Mouse (Mus musculus) kidney, embryonic 15.5 days (tissue): ENCODE measurements at regions not wholly inside any gene's neighbourhood (a gene's known extent, or its start where the extent isn't known, plus 50 kb on each side); places are given as distances from the start of the nearest gene placed in this dataset. TPM values are rescaled to one million over a fixed set of nuclear protein-coding genes. Genes with fewer than 3 reads are reported as not detected.
A peak's percentile ranks its signal among the peaks of the same experiment; 100 is the strongest.
"Not testable (repeated sequence)": the region's sequence is repeated elsewhere in the genome, so short reads cannot be mapped to it uniquely, and the experiment has no call there.

ENCODE experiments used
- ATAC-seq: fragments of 200-750 bp; cut with Nextera tagmentation; replicated peaks from 2 replicates; pipeline ENCODE4 v1.8.0; 2017; ENCODE audit warnings: moderate TSS enrichment; ENCODE audit not compliant: low FRiP score
- H3K27ac ChIP-seq: fragments of 300-500 bp; sonication (generic); 2 replicates; pipeline ENCODE4 v1.5.1; 2015; ENCODE audit warnings: mild to moderate bottlenecking, inconsistent platforms
- H3K27me3 ChIP-seq: fragments of 300-500 bp; sonication (generic); 2 replicates; pipeline ENCODE4 v1.6.1; 2015; ENCODE audit warnings: inconsistent platforms
- H3K36me3 ChIP-seq: fragments of 300-500 bp; sonication (generic); 2 replicates; pipeline ENCODE4 v1.6.1; 2015; ENCODE audit warnings: inconsistent platforms
- H3K4me1 ChIP-seq: fragments of 300-500 bp; sonication (generic); 2 replicates; pipeline ENCODE4 v1.6.1; 2015; ENCODE audit warnings: inconsistent platforms
- H3K4me2 ChIP-seq: fragments of 300-500 bp; sonication (generic); 2 replicates; pipeline ENCODE4 v1.6.1; 2015; ENCODE audit warnings: moderate library complexity, mild to moderate bottlenecking, inconsistent platforms
- H3K4me3 ChIP-seq: fragments of 300-500 bp; sonication (generic); replicated peaks from 2 replicates; pipeline ENCODE4 v1.5.1; 2015; ENCODE audit warnings: mild to moderate bottlenecking, inconsistent platforms
- H3K9ac ChIP-seq: fragments of 300-500 bp; sonication (generic); 2 replicates; pipeline ENCODE4 v1.6.1; 2015; ENCODE audit warnings: mild to moderate bottlenecking, inconsistent platforms
- H3K9me3 ChIP-seq: fragments of 300-500 bp; sonication (generic); replicated peaks from 2 replicates; pipeline ENCODE4 v1.6.1; 2016; ENCODE audit warnings: inconsistent platforms
- WGBS: fragments of 180-500 bp; shearing (Covaris S2); methylation state at CpG from one replicate; pipeline ENCODE4 v1.1.7; 2015; ENCODE audit warnings: mixed read lengths; 5-methylcytosine and 5-hydroxymethylcytosine counted together
- microRNA-seq: library from miRNA; unstranded; fragments of <30 nt; microRNA quantifications from one replicate; pipeline ENCODE4, GENCODE M21; 2016

DNA sequence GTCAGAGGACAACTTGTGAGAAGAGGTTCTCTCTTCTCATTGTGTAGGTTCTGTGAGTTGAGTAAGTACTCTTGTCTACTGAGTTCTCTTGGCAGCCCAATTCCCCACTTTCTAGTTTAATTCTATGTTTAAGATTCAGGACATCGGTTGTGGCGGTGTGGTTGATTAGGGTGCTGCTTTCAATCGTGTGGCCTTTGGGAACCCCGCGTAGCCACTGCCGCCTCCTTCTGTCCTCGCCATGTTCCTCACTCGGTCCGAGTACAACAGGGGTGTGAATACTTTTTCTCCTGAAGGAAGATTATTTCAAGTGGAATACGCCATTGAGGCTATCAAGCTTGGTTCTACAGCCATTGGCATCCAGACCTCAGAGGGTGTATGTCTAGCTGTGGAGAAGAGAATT is 73.3 kb upstream of the Btbd11 start:
- 95% methylated on average over 10 of the region's 10 CpGs for WGBS
- not testable (repeated sequence) for H3K4me2 ChIP-seq, H3K27me3 ChIP-seq, H3K36me3 ChIP-seq, H3K9ac ChIP-seq, H3K27ac ChIP-seq, ATAC-seq, H3K4me3 ChIP-seq, H3K9me3 ChIP-seq, H3K4me1 ChIP-seq

DNA sequence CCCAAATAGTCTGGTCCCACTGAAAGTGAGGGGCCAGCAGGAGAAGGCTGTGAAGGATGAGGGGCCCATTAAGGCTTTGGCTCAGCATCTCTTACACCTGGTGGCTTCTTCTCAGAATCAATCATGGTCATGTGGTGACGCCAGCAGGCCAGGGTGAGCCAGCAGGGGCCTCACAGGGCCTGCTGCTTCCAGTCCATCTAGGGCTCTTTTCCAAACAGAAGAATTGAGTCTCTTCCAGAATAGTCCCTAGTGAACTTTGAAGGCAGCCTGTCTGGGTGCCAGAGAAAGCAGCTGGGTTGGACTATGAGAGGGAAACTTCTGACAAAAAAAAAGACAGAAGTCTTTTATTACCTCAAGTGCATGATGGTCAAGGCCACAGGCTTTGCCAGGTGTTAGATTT is 65.6 kb upstream of the Btbd11 start:
- Histone ChIP-seq H3K9ac (no peak overlapping the region), H3K27ac (no peak overlapping the region), H3K27me3 (no peaks in the 10 kb centered on the region), H3K4me2 (no peak overlapping the region), H3K9me3 (no peaks in the 10 kb centered on the region), H3K4me1 (peaks cover 11% of the 10 kb centered on the region), H3K4me3 (no peak overlapping the region), H3K36me3 (no peaks in the 10 kb centered on the region)
- no peak for ATAC-seq
- 62% methylated on average over 1 of the region's 1 CpGs for WGBS

DNA sequence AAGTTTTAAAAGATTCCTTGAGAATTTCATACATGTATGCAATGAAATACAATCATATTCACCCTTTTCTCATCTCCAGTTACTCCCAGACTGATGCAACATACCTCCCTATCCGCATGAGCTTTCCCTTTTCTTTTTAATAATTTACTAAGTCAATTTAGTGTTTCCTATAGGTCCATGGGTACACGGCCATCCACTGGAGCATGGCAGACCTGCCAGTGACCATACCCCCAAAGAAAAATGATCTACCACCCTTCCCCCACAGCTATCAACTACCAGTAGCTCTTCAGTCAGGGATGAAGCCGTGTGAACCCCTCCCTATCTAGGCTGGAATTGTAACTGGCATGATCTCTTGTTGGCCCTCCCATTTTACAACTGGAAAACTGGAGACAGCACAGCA is 64.3 kb upstream of the Btbd11 start:
- H3K4me1 ChIP-seq = peaks cover 11% of the 10 kb centered on the region
- H3K9me3 ChIP-seq = no peaks in the 10 kb centered on the region
- H3K9ac ChIP-seq = no peak overlapping the region
- no peaks in the 10 kb centered on the region for H3K36me3 ChIP-seq
- 41% methylated on average over 3 of the region's 3 CpGs for WGBS
- peak; percentile 83 for ATAC-seq
- H3K27me3 ChIP-seq = no peaks in the 10 kb centered on the region
- H3K4me3 ChIP-seq = no peak overlapping the region
- no peak overlapping the region for H3K4me2 ChIP-seq
- peak overlapping the region; percentile 62 for H3K27ac ChIP-seq

DNA sequence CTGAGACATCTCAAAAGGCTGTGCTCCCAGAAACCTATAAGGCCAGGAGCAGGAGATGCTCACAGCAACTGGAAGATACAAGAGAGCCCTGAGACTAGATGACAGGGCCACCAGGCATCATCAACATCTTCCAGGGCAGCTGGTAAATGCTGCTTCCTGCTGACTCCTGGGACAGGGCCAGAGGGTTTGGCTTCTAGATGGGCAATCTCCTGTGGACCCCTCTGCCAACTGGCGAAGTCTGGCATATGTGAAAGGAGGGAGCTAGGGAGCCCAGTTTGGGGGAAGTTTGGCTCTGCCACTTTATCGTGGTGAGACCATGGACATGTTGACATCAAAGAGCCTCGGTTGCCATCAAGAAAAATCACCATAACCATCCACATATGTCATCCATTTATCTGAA is 57.2 kb upstream of the Btbd11 start:
- no peak overlapping the region for H3K4me3 ChIP-seq
- peaks cover 8% of the 10 kb centered on the region for H3K4me1 ChIP-seq
- H3K9me3 ChIP-seq = no peaks in the 10 kb centered on the region
- H3K36me3 ChIP-seq = no peaks in the 10 kb centered on the region
- WGBS = 95% methylated on average over 3 of the region's 3 CpGs
- no peak overlapping the region for H3K27ac ChIP-seq
- no peak overlapping the region for H3K9ac ChIP-seq
- H3K4me2 ChIP-seq = no peak overlapping the region
- H3K27me3 ChIP-seq = no peaks in the 10 kb centered on the region
- no peak for ATAC-seq

DNA sequence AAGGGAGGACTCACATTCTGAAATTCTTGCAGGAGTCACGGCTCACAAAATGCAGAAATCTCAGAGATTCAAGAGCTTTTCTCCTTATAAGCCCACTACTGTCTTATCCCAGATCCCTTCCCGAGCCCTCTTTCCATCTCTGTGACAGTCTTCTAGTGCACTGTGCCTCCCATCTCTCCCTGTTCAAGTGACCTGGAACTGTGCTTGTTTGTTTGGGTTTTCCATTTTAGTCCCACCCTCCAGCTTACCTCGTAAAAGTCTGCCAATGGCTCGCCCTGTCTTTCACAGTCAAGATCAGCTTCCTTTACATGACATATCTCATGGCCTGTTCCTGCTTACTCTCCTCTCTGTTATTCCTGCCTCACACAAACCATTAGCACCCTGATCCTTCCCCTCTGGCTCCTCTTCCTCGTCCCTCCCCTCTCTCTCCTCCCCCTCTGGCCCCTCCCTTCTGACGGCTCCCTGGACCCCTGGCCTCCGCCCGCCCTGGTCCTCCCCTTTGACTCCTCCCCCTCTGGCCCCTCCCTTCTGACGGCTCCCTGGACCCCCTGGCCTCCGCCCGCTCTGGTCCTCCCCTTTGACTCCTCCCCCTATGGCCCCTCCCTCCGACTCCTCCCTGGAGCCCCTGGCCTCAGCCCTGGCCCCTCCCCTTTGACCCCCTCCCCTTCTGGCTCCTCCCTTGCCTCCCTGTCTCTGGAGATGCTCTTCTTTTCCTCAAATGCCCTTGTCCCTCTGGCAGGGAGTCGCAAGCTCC is 55.5 kb upstream of the Btbd11 start:
- no peaks in the 10 kb centered on the region for H3K36me3 ChIP-seq
- no peaks in the 10 kb centered on the region for H3K9me3 ChIP-seq
- peak; percentile 80 for ATAC-seq
- no peak overlapping the region for H3K27ac ChIP-seq
- peak overlapping the region; percentile 18 for H3K4me3 ChIP-seq
- no peaks in the 10 kb centered on the region for H3K27me3 ChIP-seq
- 11% methylated on average over 13 of the region's 13 CpGs for WGBS
- no peak overlapping the region for H3K9ac ChIP-seq
- H3K4me1 ChIP-seq = peaks cover 8% of the 10 kb centered on the region
- H3K4me2 ChIP-seq = peak overlapping the region; percentile 42

Small RNA genes in the stretch of these regions (microRNA-seq; reads per million reads assigned to microRNA genes)
- not detected for gene Gm27392
